Mouse (Mus musculus): Measurements from ENCODE around the gene Wbp2nl.

Gene Wbp2nl

DNA sequence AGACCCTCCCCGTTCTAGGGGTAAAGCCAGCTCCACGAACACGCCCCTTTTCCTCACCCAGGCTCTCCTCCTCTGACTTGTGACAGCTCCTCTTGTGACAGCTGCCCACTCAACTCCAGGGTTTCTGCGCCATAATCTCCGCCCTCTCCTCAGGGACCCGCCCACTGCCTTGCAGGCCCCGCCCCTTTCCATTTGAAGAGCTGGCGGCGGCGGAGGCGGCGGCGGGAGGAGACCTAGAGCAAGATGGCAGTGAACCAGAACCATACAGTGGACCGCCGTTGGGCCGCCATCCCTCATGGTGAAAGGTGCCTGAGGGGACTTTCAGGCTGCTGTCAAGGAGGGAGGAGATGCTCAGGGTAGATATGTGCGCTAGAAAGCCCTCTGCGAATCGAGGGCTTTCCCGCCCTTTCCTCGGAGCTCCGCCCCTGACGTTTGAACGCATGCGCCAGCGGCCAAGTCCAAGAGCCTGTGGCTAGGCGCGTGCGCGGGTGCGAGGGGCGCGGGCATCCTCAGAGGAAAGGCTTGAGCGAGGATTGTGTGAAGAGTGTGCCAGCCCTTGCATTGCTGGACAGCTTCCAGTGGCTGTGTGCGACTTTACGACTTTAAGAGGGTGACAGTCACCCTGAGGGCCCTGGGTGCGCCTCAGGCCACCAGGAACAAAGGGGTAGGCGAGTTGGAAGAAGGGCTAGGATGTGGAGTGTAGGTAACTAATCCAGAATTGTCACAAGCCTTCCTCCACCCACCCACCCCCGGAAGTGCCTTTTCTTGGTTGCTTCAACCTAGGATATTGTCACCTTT, at the start of gene Wbp2nl:
Gene Wbp2nl, plus strand, starts transcription at position 191 of the 798 bp plus-strand sequence.
- no peak for DNase-seq

DNA sequence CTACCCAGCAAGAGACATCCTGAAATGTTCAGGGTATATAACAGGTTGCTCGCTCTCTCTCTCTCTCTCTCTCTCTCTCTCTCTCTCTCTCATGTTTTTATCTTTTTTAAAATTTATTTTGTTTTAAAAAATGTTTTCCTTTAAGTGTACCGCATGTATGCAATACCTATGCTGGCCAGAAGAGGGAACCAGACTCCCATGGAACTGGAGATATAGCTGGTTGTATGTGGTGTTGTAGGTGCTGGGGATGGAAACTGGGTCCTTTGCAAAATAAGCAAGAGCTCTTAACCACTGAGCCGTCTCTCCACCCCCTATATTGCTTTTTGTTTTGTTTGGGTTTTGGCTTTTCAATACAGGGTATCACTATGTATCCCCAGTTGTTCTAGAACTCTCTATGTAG, 47.2 kb upstream of the Wbp2nl start:
- DNase-seq = no peak

DNA sequence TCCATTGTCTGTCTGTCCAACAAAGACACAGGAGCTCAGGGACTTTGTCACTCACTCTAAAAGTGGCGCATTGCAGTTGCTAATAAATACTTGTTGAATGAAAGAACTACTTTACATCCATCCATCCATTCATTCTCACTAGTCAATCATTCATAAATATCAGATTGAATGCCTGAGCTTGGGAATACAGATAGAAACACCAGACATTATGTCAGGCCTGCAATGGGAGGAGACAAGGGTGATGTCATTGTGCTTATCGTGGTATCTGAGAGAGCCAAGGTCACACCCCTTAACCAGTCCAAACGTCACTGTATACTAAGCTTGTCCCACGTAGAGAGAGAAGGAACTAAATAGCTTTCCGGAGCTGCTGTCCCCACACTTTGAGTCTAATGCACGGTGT, 46.7 kb upstream of the Wbp2nl start, which contains the start of gene 1500009C09Rik:
Gene 1500009C09Rik, plus strand, starts transcription at position 301 of the 400 bp plus-strand sequence.
- no peak for DNase-seq

DNA sequence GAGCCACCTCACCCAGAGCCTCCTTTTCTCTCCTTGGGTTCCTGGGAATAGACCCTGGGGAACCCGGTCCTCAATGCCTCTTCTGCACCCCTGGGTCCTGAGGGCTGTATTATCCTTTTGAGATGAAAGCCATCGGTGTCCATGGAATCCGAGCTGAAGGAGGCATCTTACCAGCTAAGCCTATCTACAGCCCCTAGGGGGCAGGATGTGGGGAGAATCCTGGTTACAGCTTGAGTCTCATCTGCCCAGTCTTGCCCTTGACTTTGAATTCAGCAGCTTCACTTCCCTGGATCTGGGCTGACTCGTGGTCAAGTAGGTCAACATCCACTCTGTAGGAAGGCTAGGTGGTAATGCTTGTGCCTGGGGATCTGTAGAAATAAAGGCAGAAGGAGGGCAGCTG, 43.5 kb upstream of the Wbp2nl start:
- DNase-seq = no peak

DNA sequence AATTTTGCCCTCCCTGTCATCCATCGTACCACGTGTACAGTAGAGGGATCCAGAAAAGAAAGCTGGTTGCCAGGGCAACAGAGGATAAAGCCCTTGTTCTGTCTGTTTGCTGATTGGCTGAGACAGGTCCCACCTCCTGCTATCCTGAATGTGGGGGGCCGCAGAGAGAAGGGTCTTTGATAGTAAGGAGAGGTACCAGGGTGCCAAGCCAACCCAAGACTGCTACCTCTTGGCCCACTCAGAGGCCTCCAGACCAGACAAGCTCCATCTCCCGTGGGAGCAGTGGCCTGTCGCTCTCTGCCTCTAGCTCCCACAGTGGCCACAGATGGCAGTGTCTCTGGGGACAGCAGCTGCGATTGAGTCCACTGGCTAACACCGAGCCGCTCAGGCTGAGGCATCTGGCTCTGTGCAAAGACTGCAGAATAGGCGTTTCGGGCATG, 42.8 kb upstream of the Wbp2nl start:
- DNase-seq = no peak

DNA sequence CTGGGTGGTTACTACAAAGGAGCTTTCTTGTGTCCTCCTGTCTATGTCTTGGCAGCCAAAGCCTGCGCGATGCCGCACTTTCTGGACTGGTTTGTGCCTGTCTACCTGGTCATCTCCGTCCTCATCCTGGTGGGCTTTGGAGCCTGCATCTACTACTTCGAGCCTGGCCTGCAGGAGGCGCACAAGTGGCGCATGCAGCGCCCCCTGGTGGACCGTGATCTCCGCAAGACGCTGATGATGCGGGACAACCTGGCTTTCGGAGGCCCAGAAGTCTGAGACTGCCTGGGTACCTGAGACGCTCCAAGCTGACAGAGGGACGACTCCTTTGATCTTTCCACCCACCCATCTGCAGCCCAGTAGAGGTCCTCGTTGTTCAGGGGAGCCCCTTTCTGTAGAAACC, 39.2 kb upstream of the Wbp2nl start:
- DNase-seq = peak; percentile 39 to 80

DNA sequence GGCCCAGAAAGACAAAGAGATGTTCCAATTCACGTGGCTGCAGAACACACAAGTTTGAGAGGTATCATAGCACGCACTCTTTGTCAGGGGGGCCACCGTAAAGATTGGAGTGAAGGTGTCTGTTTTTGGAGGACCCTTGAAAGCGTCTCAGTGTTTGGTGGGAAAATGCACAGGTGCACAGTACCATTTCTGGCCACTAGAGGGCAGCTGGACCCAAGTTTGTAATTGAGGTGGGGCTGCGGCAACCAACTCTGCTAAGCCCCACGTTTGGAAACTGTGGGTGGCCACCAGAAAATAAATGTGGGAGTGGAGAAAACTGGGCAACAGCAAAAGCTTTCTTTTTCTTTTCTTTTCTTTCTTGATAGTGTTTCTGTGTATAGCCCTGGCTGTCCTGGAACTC, 32.4 kb upstream of the Wbp2nl start:
- peak in 1 of 2 experiments; percentile 69 for DNase-seq

DNA sequence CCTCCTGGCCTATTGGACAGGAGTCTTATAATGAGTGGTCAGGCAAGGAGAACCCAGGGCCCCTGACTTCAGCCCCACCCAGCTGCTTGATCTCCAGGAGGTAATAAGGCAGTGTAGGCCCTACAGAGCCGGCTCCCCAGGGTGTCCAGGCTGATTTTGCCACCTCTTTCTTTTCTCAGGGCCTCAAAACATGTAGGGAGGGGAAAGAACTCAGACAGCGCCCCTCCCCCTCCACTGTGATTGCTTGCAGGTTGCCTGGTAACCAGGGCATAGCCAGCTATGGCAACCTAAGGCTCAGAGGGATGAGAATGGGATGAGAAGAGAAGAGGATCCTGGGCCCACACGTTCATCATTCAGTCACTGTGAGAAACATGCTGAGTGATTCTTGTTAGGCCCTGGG, 30.6 kb upstream of the Wbp2nl start:
- no peak for DNase-seq

DNA sequence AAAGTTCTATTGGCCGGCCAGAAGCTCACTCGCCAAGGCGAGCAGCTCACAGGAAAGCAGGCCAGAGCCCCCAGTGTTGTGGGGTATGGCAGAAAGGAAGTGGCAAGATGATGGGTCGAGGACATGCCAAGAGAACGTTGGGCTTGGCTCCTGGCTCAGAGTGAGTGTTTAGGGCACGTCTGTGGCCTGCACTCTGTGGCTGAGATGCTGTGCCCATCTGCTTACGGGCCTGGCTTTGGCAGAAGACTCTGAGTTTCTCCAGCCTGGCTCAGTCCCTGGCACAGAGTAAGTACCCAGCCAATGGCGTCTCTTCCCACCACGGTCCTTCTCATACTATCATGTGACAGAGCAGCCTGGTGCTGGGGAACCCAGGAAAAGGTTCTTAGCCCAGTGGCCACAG, 30.0 kb upstream of the Wbp2nl start:
- DNase-seq = no peak

DNA sequence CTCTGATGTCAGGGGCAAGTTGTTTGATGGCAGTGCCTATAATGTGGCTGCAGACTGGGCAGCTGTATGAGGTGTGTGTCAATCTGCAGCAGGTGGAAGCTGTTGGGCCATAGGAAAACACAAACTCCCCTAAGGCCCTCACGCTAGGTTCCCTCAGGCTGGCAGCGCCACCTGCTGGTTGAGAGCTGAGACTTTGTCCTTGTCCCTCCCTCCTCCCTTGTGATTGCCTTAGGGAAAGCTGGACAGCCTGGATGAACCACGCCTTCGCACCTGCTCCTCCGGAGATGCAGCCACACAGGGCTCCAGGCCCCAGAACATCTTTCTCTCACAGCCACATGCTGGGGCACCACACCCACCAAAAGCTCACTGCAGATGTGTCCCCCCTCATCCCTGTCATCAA, 27.6 kb upstream of the Wbp2nl start:
- DNase-seq = peak; percentile 23 to 61

DNA sequence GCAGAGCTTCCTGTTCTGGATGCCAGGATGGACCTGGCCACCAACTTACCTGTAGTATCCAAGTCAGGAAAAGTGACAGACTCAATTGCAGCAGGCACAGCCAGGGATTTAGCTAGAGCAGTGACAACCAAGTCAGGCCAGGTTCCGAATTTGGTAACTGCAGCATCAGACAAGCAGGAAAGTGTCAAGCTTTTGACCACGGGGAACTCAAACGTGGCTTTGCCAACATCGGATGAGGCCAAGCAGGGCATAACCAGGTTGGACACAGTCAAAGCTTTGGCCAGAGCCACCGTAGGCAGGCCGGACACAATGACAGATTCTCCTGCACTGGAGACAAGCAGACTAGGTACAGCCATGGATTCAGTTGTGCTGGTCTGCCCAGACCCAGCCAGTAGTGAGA, 26.5 kb upstream of the Wbp2nl start:
- no peak for DNase-seq

DNA sequence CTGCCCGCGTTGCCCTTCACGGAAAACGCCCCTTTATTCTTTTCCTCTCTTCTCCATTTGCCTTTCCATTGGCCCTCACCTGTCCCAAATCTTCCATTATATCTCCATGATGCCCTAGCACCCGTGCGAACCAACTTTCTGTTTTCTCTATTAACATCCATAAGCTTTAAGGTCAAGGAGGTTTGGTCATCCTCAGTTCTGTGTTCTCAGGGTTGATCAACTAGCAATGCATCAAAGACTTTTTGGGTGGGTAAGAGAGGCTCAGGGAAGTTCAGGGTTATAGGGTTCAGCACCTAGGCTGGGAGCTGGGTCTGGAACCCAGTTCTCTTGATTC, 24.2 kb upstream of the Wbp2nl start, which contains the start of gene Sept3:
Gene Sept3, plus strand, starts transcription at position 301 of the 334 bp plus-strand sequence.
- no peak for DNase-seq

DNA sequence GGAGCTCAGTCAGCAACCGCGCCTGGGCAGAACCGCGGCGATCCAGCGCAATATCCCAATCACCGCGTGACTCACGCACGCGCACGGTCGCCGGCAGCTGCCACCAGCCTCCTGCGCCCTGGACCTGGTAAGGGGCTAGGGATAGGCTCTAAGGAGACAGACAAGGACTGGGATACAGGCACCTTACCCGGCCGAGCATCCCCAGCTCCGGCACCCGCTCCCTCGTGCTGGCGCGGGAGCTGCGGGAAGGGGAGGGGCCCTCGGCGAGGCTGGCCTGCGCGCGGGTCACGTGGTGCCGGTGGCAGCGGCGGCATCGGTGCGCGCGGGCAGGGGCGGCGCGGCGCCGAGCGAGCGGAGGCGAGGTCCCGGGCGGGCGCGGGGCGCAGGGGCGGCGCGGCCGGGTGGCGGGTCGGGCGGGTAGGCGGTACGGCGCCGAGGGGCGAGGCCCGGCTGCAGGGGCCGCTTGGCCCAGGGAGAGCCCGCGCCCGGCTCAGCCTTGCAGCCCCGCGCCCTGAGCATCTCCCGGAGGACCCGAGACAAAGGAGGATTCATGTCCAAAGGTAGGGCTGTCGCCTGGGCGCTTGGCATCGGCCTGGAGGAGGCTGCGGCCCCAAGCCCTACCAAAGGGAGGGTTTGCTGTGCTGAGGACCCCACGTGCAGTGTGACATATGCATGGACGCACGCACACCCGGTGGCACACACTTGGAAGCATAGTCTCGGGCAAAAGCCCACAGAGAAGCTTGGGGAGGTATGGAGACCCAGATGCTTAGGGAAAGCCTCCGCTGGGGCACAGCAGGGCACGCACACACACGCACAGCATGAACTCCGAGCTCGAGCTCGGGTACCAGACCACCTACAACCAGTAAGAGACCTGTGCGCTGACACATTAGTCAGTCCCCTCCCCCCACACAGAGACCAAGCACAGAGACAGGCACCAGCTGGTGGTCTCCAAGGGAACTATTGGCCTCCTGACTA, 23.5 kb upstream of the Wbp2nl start:
- DNase-seq = no peak

DNA sequence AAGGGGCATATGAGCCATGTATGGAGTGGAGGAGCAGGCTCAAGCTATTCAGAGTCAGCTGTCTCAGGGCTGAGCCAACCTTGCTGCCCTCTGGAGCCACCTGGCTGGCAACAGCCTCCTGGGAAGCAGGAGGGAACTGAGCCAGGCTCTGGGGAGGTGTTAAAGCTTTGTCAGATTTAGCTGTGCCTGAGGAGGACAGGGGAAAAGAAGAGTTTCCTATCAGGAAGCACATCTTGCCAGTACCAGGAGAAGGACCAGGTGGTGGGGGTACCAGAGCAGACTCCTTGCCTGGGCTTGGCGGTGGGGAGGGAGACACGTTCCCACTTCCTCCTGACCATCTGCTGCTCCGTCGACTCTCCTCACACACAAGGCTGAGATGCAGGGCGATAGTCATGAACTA, 21.2 kb upstream of the Wbp2nl start:
- DNase-seq = no peak

DNA sequence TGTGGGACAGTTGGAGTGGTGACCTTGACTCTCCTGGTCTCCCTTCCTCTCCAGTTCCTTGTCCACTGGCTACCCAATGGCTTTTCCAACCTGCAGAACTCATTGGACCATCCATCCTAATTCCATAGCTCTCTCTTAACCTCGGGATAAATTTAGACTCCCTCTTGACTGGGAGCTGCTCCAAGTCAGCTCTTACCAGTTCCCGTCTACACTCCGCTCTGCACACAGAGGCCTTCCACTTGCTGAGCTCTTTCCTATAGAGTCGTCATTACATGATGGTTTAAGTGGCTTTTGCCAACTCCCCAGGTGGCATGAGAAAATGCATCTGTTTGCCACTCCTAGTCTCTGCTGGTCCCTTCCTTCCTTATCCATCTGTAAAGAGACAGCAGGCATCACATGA, 18.1 kb upstream of the Wbp2nl start:
- DNase-seq = no peak

DNA sequence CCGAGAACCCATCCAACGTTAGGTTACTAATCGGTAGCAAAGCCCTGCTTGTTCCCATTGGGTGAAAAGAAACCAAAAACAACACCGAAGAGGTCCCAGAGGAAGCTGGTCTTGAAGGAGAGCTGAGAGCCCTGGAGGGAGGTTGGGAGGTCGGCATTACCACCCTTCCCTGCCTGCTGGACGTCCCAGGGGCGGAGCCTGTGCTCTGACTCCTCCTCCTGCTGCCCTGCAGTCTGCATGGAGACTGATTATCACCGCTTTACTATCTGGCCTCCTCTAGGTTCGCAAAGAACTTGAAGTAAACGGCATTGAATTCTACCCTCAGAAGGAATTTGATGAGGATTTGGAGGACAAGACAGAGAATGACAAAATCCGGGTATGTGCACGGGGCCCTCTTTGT, 12.6 kb upstream of the Wbp2nl start:
- DNase-seq = no peak

DNA sequence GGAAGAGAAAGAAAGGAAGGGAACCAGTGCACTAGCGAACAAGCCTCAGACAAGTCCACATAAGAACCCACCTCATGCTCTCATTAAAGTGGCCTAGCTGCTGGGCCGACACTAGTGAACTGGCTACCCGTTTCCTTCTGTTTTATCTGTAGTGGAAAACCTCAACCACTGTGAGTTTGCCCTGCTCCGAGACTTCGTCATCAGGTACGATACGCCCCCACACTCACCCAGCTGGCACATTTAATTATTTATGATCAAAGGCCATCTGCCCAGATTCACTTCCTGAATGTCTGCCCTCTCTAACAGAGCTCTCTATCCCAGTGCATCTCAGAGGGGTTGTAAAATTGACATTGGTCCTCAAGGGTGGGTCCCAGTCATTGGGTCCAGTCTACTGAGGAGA, 8.5 kb upstream of the Wbp2nl start:
- DNase-seq = no peak

DNA sequence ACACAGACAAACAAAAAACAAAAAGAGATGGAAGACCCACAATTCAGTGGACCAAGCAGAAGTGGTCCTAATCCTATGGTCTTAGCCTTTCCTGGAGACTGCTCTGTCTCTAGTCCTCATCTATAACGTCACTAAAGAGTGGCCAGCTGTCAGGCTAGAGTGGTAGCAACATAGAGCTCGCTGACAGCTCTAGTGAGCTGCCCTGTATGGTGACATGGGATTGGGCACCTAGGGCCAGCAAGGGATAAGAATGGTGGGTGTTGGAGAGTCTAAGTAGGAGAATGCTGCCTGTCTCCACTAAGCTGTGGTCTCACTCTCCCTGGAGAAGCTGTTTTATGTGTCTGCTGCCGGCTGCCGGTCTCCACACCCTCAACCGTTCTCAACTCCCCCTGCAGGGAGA, 5.9 kb upstream of the Wbp2nl start:
- DNase-seq = no peak

DNA sequence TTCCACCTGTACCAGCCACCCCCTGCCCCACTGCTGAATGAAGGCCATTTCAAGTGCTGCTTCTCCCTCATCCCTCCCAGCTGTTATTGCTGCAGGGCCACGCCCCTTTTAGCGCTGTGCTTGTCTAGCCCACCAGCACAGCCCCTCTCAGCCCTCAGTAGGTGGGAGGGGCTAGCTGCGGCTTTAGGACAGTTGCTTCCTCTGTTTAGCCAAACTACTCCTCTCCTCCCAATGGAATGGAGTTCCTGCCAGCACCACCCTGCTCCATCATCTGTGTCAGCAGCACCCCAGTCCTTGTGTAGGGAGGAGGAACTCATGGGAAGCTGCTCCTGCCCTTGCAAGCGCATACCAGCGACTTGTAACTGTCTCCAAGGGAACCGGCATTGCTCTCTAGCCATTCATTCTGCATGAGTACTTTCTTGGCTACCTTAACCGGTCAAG, 5.5 kb upstream of the Wbp2nl start:
- no peak for DNase-seq

DNA sequence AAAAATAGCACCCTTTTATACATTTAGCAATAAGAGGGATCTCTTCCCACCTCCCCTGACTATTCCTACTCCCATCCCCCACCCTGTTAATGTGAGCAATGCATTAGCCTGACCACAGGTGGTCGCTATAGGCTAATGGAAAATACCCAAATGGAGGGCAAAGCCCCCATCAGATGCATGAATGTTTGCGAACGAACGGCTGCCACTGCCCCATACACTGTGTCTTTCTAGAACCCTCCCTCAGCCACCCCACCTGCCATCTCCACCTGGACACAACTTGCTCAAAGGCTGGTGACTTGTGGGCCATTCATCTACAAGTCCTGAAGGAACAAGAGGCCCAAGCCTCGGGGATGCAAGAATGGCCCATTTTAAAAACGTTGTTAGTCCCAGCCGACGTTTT, 4.7 kb upstream of the Wbp2nl start:
- DNase-seq = no peak

DNA sequence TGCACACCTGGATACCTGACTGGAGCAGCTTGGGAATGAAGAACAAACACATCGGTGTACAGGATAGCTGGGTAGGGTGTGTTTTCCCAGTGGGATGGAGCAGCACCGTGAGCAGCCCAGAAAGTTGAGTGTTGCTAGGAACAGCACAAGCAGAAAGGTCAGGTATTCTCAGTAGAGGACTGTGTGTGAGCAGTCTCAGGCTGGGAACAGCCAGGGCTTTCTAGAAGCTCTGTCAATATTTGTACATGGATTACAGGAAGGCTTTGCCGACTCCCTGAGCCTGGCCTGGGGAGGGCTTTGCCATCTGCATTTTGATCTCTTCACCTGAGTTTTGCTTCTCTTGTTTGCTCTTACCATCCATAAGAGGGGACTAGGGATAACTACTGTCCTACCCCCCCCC, 8.4 kb downstream of the Wbp2nl start:
- no peak for DNase-seq

DNA sequence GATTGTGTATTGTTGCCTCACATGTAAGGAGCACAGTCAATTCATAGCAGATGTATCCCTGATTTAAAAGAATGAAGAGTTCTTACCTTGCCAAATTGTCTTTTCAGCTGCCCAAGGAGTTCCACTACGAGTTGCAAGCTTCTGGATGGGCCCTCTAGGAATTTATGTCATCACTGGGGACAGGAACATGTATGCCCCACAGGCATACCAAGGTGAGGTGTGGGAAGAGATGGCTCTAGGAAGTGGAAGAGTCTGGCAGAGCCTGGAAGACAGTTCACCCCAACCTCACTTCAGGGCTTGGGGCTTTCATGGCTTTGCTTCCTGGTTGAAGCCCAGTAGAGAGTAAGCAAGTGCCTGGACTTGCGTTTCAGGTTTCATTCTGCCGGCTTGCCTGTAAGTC, 9.7 kb downstream of the Wbp2nl start:
- DNase-seq = no peak

DNA sequence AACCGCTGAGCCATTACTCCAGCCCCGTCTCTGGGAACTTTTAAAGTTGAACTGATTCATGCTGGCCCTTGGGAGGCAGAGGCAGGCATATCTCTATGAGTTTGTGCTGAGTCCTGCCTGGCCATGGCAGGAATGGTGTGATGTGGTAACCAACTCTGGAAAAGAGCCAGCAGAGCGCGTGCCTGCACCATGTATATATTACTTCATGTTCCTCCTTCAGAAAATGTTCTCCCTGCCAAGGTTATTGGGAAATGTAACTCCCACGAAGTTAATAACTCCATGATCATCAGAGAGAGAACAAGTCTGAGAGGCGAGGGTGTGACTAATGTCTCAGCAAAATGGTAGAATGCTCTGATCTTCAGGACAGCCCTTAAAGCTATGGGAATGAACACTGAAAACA, 19.1 kb downstream of the Wbp2nl start:
- no peak for DNase-seq

DNA sequence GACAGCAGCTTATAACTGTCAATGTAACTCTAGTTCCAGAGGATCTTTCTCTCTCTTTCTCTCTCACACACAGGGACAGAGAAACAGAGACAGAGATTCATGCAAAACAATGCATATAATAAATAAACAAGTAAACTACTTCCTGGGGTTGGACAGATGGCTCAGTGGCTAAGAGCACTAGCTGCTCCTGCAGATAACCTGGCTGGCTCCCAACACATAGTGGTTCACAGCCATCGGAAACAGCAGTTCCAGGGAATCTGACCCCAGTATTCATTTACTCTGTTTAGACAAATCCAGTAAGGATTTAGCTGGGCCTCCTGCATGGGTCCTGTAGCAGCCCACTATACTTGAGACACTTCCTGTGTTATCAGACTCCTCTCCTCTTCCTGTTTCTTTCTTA, 20.9 kb downstream of the Wbp2nl start:
- no peak for DNase-seq
